Mouse (Mus musculus) neural tube, embryonic 13.5 days (tissue): Measurements from ENCODE around the gene Pde3a. TPM values are rescaled to one million over a fixed set of nuclear protein-coding genes. Genes with fewer than 3 reads are reported as not detected.

Experiments used
- ATAC-seq: fragments of 200-750 bp; cut with Nextera tagmentation; 2 replicates; pipeline ENCODE4 v1.8.0; 2017; ENCODE audit warnings: low read depth, mild to moderate bottlenecking, moderate TSS enrichment, moderate library complexity
- H3K27ac ChIP-seq: fragments of 300-500 bp; sonication (generic); replicated peaks from 2 replicates; pipeline ENCODE4 v1.5.1; 2015; ENCODE audit warnings: moderate library complexity, mild to moderate bottlenecking, inconsistent platforms
- H3K27me3 ChIP-seq: fragments of 300-500 bp; sonication (generic); 2 replicates; pipeline ENCODE4 v1.6.1; 2015; ENCODE audit warnings: mild to moderate bottlenecking, inconsistent platforms
- H3K36me3 ChIP-seq: fragments of 300-500 bp; sonication (generic); 2 replicates; pipeline ENCODE4 v1.6.1; 2015; ENCODE audit warnings: mild to moderate bottlenecking, inconsistent platforms
- H3K4me1 ChIP-seq: fragments of 300-500 bp; sonication (generic); replicated peaks from 2 replicates; pipeline ENCODE4 v1.6.1; 2015; ENCODE audit warnings: inconsistent platforms
- H3K4me2 ChIP-seq: fragments of 300-500 bp; sonication (generic); 2 replicates; pipeline ENCODE4 v1.6.1; 2015; ENCODE audit warnings: inconsistent platforms, mild to moderate bottlenecking, moderate library complexity
- H3K4me3 ChIP-seq: fragments of 300-500 bp; sonication (generic); 2 replicates; pipeline ENCODE4 v1.5.1; 2015; ENCODE audit warnings: mild to moderate bottlenecking, inconsistent platforms
- H3K9ac ChIP-seq: fragments of 300-500 bp; sonication (generic); 2 replicates; pipeline ENCODE4 v1.6.1; 2015; ENCODE audit warnings: moderate library complexity, mild to moderate bottlenecking, inconsistent platforms
- H3K9me3 ChIP-seq: fragments of 300-500 bp; sonication (generic); 2 replicates; pipeline ENCODE4 v1.6.1; 2016; ENCODE audit warnings: inconsistent platforms
- WGBS: fragments of 180-500 bp; shearing (Covaris S2); methylation state at CpG from one replicate; pipeline ENCODE4 v1.1.7; 2015; 5-methylcytosine and 5-hydroxymethylcytosine counted together
- polyA plus RNA-seq: library from polyadenylated mRNA; unstranded; fragments of >200 nt; fragmentation: Nextera tagmentation; extraction: Ambion mirVana; gene quantifications from 2 replicates; pipeline ENCODE4 v1.2.1, GENCODE M21; 2015

Gene Pde3a
- polyA plus RNA-seq, 1 experiment from 2014 or later, result 2.1 TPM

GRCm38 (mm10) chr6:141381473-141381872 lies 132.4 kb downstream of the Pde3a start:
- no peaks in the 10 kb centered on the region for H3K9me3 ChIP-seq
- no peaks in the 10 kb centered on the region for H3K27me3 ChIP-seq
- no peak overlapping the region; the same call in 1 of the 2 replicates for H3K9ac ChIP-seq
- H3K4me1 ChIP-seq, result peaks cover 22% of the 10 kb centered on the region
- H3K4me3 ChIP-seq, result no peak overlapping the region
- H3K4me2 ChIP-seq, result peak overlapping the region; percentile 26
- H3K36me3 ChIP-seq, result no peaks in the 10 kb centered on the region
- WGBS, result 33% methylated on average over 8 of the region's 8 CpGs
- H3K27ac ChIP-seq, result peak overlapping the region; percentile 80
- ATAC-seq, result peak; percentile 72

- Histone ChIP-seq H3K4me1 (peaks cover 22% of the 10 kb centered on the region), H3K9me3 (no peaks in the 10 kb centered on the region), H3K27ac (peak overlapping the region; percentile 80), H3K4me3 (no peak overlapping the region), H3K9ac (no peak overlapping the region), H3K4me2 (peak overlapping the region; percentile 26), H3K36me3 (no peaks in the 10 kb centered on the region), H3K27me3 (no peaks in the 10 kb centered on the region)
- no peak for ATAC-seq
- 76% methylated on average over 4 of the region's 4 CpGs for WGBS
Measured at GRCm38 (mm10) chr6:141381881-141382370, 132.9 kb downstream of the Pde3a start.

DNA sequence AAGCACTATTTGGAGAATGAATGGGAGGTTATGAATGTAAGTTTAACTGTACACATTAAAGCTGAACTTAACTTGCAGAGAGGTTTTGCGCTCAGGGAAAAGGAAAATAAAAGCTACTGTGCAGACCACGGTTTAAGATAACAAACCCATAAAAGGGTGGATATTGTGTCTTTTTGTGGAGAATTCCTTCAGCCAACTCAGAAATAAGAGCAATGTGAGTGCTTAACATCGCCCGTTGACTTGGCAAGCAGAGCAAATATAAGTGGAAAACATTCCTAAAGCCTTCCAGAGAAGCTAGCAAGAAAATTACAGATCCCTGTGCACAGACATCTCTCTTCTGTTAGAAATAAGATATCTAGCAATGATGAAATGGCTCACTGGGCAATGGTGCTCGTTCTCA lies 139.0 kb downstream of the Pde3a start:
- no peak overlapping the region for H3K27ac ChIP-seq
- no peak overlapping the region for H3K4me3 ChIP-seq
- no peaks in the 10 kb centered on the region for H3K27me3 ChIP-seq
- H3K9me3 ChIP-seq, result no peaks in the 10 kb centered on the region
- 83% methylated on average over 5 of the region's 5 CpGs for WGBS
- no peak overlapping the region for H3K9ac ChIP-seq
- no peak overlapping the region for H3K4me2 ChIP-seq
- no peaks in the 10 kb centered on the region for H3K4me1 ChIP-seq
- ATAC-seq, result no peak
- no peaks in the 10 kb centered on the region for H3K36me3 ChIP-seq

DNA sequence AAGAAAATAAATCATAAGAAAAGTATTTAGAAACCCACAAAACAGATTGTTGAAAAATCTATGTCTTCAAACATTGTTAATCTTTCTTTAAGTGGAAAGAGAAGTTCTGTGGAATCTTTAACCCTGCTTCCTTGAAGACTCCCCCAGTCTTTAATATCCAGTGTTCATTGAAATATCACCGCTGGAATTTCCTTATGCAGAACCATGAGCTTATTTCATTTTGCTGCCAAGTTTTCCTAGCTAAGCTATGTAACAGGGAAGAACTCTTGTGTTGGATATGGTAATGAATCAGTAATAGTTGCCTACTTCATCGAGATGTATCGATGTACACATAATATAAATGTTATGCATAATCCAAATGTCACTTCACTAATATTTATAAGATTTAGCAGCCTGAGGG lies 146.9 kb downstream of the Pde3a start:
- H3K9me3 ChIP-seq, result no peaks in the 10 kb centered on the region
- H3K27ac ChIP-seq, result no peak overlapping the region
- WGBS, result 86% methylated on average over 3 of the region's 3 CpGs
- no peak overlapping the region for H3K9ac ChIP-seq
- H3K36me3 ChIP-seq, result no peaks in the 10 kb centered on the region
- no peak overlapping the region for H3K4me3 ChIP-seq
- ATAC-seq, result no peak
- 0 out of 2 replicates have a peak, but pooled peaks cover 3% of the 10 kb centered on the region for H3K4me1 ChIP-seq
- no peaks in the 10 kb centered on the region for H3K27me3 ChIP-seq
- H3K4me2 ChIP-seq, result no peak overlapping the region

DNA sequence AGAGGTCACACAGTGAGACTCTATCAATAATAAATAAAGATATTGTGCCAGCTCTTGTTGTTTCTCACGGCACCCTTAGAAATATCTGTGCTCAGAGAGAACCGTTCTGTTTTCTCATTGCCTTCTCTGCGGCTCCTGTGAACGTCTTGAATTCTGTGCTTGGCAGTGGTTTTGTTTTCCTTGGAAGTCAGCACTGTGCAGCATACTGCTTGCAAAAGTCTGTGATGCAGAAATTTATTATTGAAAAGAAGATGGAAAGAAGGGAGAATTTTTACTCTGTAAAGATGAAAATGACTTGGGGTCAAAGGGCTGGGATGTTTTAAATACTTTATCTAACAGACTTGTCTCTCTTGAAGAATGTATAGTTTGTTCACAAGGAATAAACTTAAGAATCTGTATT lies 150.3 kb downstream of the Pde3a start:
- Histone ChIP-seq H3K27me3 (no peaks in the 10 kb centered on the region), H3K4me1 (peaks cover 3% of the 10 kb centered on the region; the same call in 1 of the 2 replicates), H3K36me3 (no peaks in the 10 kb centered on the region), H3K4me2 (no peak overlapping the region), H3K9me3 (no peaks in the 10 kb centered on the region), H3K27ac (no peak overlapping the region), H3K4me3 (no peak overlapping the region), H3K9ac (no peak overlapping the region)
- no peak for ATAC-seq
- WGBS, result 60% methylated on average over 4 of the region's 4 CpGs

GRCm38 (mm10) chr6:141403943-141404342 lies 154.9 kb downstream of the Pde3a start:
- Histone ChIP-seq H3K4me2 (no peak overlapping the region), H3K9me3 (no peaks in the 10 kb centered on the region), H3K36me3 (no peaks in the 10 kb centered on the region), H3K4me1 (peaks cover 17% of the 10 kb centered on the region), H3K9ac (no peak overlapping the region), H3K4me3 (no peak overlapping the region), H3K27me3 (no peaks in the 10 kb centered on the region), H3K27ac (no peak overlapping the region)
- 61% methylated on average over 2 of the region's 2 CpGs for WGBS
- no peak for ATAC-seq

GRCm38 (mm10) chr6:141404649-141405048 lies 155.6 kb downstream of the Pde3a start:
- H3K9ac ChIP-seq, result no peak overlapping the region
- no peak overlapping the region for H3K4me3 ChIP-seq
- no peaks in the 10 kb centered on the region for H3K9me3 ChIP-seq
- H3K4me1 ChIP-seq, result peaks cover 15% of the 10 kb centered on the region
- no peaks in the 10 kb centered on the region for H3K36me3 ChIP-seq
- no peaks in the 10 kb centered on the region for H3K27me3 ChIP-seq
- H3K4me2 ChIP-seq, result no peak overlapping the region
- WGBS, result 65% methylated on average over 7 of the region's 7 CpGs
- ATAC-seq, result peak; percentile 53; the same call in 1 of the 2 replicates
- H3K27ac ChIP-seq, result 0 out of 2 replicates have a peak overlapping the region, but pooled peaks have one; percentile 5

GRCm38 (mm10) chr6:141405496-141405895 lies 156.4 kb downstream of the Pde3a start:
- no peak overlapping the region for H3K9ac ChIP-seq
- H3K4me3 ChIP-seq, result no peak overlapping the region
- no peaks in the 10 kb centered on the region for H3K36me3 ChIP-seq
- H3K4me2 ChIP-seq, result no peak overlapping the region
- 57% methylated on average over 5 of the region's 5 CpGs for WGBS
- ATAC-seq, result no peak
- H3K9me3 ChIP-seq, result no peaks in the 10 kb centered on the region
- H3K27ac ChIP-seq, result peak overlapping the region; percentile 61; the same call in 1 of the 2 replicates
- H3K27me3 ChIP-seq, result no peaks in the 10 kb centered on the region
- H3K4me1 ChIP-seq, result peaks cover 15% of the 10 kb centered on the region

DNA sequence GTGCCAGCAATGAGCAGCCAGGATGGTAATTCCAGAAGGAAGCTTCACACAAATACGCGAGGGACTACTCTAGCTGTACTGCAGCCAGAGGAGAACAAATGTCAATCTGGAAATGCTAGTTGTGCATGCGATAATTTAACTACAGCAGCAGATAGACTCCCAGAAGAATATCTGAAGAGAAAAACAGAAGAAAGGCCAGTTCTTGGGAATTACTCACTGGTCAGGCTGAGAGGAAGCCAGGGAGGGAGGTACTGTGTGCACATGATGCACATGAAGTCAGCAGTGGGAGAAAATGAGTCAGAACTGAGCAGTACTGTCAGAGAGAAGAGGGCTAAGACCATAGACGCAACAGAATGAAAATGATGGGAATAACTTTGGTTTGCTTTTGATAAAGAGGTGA lies 159.7 kb downstream of the Pde3a start:
- ATAC-seq, result no peak

GRCm38 (mm10) chr6:141410836-141411235 lies 161.8 kb downstream of the Pde3a start:
- Histone ChIP-seq H3K27me3 (no peaks in the 10 kb centered on the region), H3K9me3 (no peaks in the 10 kb centered on the region), H3K4me3 (no peak overlapping the region), H3K4me1 (peaks cover 2% of the 10 kb centered on the region; the same call in 1 of the 2 replicates), H3K4me2 (no peak overlapping the region), H3K27ac (no peak overlapping the region), H3K36me3 (no peaks in the 10 kb centered on the region), H3K9ac (no peak overlapping the region)
- no peak for ATAC-seq
- 93% methylated on average over 5 of the region's 5 CpGs for WGBS

More for the DNA sequence above, 159.7 kb downstream of the Pde3a start:
- no peak overlapping the region for H3K27ac ChIP-seq
- H3K4me1 ChIP-seq, result peaks cover 15% of the 10 kb centered on the region
- no peak overlapping the region for H3K4me3 ChIP-seq
- H3K36me3 ChIP-seq, result no peaks in the 10 kb centered on the region
- no peaks in the 10 kb centered on the region for H3K27me3 ChIP-seq
- H3K9me3 ChIP-seq, result no peaks in the 10 kb centered on the region
- no peak overlapping the region for H3K4me2 ChIP-seq
- H3K9ac ChIP-seq, result no peak overlapping the region
- 91% methylated on average over 4 of the region's 4 CpGs for WGBS

GRCm38 (mm10) chr6:141425114-141425513 lies 176.0 kb downstream of the Pde3a start:
- ATAC-seq, result no peak
- Histone ChIP-seq H3K36me3 (no peaks in the 10 kb centered on the region), H3K9ac (no peak overlapping the region), H3K4me2 (no peak overlapping the region), H3K27me3 (no peaks in the 10 kb centered on the region), H3K27ac (no peak overlapping the region), H3K4me1 (no peaks in the 10 kb centered on the region), H3K9me3 (no peaks in the 10 kb centered on the region), H3K4me3 (no peak overlapping the region)
- 81% methylated on average over 6 of the region's 6 CpGs for WGBS

DNA sequence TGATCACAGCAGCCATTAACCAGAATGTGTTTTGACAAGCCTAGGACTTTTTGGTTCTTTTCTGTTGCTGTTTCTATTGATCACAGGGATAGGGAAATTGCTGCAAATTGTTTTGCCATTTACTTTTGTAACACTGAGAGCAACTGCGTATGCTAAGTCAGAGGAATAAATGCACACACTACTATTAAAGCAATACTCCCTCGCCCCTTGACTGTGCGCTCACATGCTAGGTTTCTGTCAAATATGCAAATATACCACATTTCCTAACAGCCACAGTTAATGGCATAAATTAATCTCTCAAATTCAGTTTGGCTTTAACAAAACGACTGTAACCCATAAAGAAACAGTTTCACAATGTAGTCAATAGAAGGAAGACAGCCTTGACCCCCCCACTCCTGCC lies 179.5 kb downstream of the Pde3a start:
- ATAC-seq, result no peak
- no peak overlapping the region for H3K27ac ChIP-seq
- H3K9me3 ChIP-seq, result no peaks in the 10 kb centered on the region
- H3K36me3 ChIP-seq, result no peaks in the 10 kb centered on the region
- no peaks in the 10 kb centered on the region for H3K27me3 ChIP-seq
- H3K9ac ChIP-seq, result no peak overlapping the region
- no peaks in the 10 kb centered on the region for H3K4me1 ChIP-seq
- 77% methylated on average over 4 of the region's 4 CpGs for WGBS
- H3K4me2 ChIP-seq, result no peak overlapping the region
- H3K4me3 ChIP-seq, result no peak overlapping the region

DNA sequence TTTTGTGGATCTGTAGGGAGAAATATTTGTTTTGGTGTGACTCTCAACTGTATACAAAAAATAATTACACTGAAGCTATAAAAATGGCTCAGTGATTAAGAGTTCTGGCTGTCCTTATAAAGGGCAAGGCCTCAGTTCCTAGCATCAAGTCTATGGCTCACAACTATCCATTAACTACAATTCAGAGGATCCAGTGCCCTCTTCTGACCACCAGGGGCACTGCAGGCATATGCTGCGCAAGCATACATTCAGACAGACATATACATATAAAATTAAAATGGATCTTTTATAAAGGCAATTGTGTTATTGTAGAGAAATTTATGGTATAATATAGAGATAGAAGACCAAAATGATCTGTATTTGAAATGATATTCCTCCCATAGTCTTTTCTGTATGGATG lies 181.1 kb downstream of the Pde3a start:
- Histone ChIP-seq H3K9me3 (no peaks in the 10 kb centered on the region), H3K9ac (no peak overlapping the region), H3K36me3 (no peaks in the 10 kb centered on the region), H3K4me1 (peaks cover 13% of the 10 kb centered on the region), H3K27me3 (no peaks in the 10 kb centered on the region), H3K4me3 (no peak overlapping the region), H3K27ac (no peak overlapping the region), H3K4me2 (no peak overlapping the region)
- no peak for ATAC-seq
- 91% methylated on average over 1 of the region's 1 CpGs for WGBS
